Mouse (Mus musculus): ENCODE data around the gene Mkrn2os.

- TF ChIP-seq CTCF (IDR thresholded peaks at IDR 0.05; ENCODE audit: extremely low read depth, insufficient read depth, low read length) (no peak), POLR2A (IDR thresholded peaks at IDR 0.05; ENCODE audit: extremely low read depth, insufficient read depth, low read length) (no peak)
These were observed 8.2 kb downstream of the Mkrn2os start for GRCm38 (mm10) chr6:115584176-115584575.
